Mouse (Mus musculus) left cerebral cortex, postnatal 10 days (tissue): ENCODE measurements around the gene S100z. TPM values are rescaled to one million over a fixed set of nuclear protein-coding genes. Genes with fewer than 3 reads are reported as not detected.

Source experiments
- DNase-seq, 2 experiments: peaks; one replicate each; pipeline ENCODE4 v3.0.0; 2021 to 2022; ENCODE audit warnings: low spot score in 2 of 2, mixed read lengths in 1 of 2; ENCODE audit errors: extremely low spot score in 1 of 2
- intact Hi-C: fragments of 180-260 bp; cut with DNase I; formaldehyde crosslinking; loops from one replicate; pipeline ENCODE4 v1.15.1; 2025
- total RNA-seq, 2 experiments: library from RNA; stranded (reverse); gene quantifications; 2 replicates each; pipeline ENCODE4 v1.2.3; 2021

Gene S100z
- not detected for total RNA-seq

- DNase-seq = no peak
- intact Hi-C loops = no loop called here
Observed at GRCm38 (mm10) chr13:95478671-95479413, at the start of gene S100z. TSS of gene S100z (minus strand) at chr13:95478721.

- intact Hi-C loops = no loop called here
- DNase-seq = peak in 1 of 2 experiments; percentile 45
Observed at GRCm38 (mm10) chr13:95524674-95525491, 46.4 kb upstream of the S100z start, which contains the start of gene F2rl1. TSS of gene F2rl1 (minus strand) at chr13:95525227.

- no peak for DNase-seq
- intact Hi-C loops = no loop called here
Observed at GRCm38 (mm10) chr13:95524424-95524673, 45.8 kb upstream of the S100z start.

DNA sequence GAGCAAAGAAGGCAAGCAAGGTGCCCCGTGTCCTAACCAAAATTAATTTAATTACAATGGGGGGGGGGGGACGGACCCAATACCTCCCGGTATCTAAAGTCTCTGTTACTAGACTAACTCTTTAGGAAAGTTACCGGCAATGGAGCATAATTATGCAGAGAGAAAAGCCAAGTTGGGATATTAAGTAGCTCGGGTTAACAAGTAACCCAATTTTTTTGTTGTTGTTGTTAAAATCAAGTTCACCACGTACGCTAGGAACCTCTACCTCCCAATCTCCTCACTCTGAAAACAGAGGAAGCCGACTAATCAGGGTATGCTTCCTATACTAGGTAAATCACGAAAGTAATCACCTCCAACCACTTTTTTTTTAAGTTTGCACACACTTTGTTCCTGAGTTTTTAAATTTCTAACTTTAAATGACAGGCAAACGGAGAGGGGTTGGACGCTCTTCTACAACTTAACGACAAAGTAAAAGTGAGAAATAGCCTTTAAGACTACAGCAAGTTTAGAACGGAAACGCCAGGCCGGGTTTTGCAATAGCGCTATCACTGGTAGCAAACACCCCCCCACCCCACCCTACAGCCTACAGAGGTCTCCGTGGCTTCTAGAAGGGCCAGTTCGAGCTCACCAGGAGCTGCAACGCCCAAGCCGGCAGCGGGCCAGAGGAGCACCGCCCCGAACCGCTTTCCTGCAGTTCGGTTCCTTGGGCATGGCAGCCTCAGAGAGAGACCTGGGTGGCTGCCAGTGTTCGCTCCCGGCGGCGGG is 45.3 kb upstream of the S100z start:
- DNase-seq = peak in 1 of 2 experiments; percentile 53
- intact Hi-C loops = no loop called here

DNA sequence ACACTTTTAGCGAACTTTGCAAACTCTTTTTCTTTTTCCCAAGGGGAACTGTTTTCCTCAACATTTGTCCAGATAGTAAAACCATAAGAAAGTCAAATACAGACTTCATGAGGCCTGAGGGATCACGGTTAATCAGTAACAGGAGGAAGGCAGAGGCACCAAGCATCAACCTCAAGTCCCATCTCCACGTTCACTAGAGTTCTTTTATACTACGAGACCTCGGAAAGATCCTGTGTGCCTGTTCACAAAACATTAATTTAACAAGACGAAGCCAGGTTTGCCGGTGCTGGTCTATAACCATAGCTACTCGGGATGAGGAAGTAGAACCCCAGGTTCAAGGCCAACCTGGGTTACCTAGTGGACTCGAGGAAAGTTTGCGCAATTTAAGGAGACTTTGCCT is 43.7 kb upstream of the S100z start:
- intact Hi-C loops = no loop called here
- no peak for DNase-seq

DNA sequence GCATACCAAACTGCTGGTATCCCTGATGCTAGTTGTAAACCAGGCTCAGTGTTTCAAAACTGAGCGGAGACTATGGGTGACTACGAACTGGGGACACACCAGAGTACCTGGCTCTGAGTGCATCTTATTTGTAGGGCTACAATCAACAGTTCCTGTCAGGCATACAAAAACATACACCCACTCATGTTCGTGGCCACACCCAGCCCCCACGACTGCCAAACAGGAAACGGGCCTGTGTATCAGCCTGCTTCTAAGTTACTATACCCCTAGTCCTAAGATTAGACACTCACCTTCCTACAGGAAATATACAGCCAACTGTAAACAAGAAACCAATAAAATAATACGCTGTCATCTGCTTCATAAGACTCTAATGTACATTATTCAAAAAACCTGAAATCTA is 42.5 kb upstream of the S100z start:
- no peak for DNase-seq

GRCm38 (mm10) chr13:95514756-95515155 is 36.2 kb upstream of the S100z start:
- no peak for DNase-seq

More for the DNA sequence above, 42.5 kb upstream of the S100z start:
- intact Hi-C loops = no loop called here

GRCm38 (mm10) chr13:95510054-95510453 is 31.5 kb upstream of the S100z start:
- intact Hi-C loops = no loop called here
- DNase-seq = no peak

More at GRCm38 (mm10) chr13:95514756-95515155, 36.2 kb upstream of the S100z start:
- intact Hi-C loops = no loop called here

GRCm38 (mm10) chr13:95503279-95503917 is 24.9 kb upstream of the S100z start:
- DNase-seq = no peak
- intact Hi-C loops = no loop called here

DNA sequence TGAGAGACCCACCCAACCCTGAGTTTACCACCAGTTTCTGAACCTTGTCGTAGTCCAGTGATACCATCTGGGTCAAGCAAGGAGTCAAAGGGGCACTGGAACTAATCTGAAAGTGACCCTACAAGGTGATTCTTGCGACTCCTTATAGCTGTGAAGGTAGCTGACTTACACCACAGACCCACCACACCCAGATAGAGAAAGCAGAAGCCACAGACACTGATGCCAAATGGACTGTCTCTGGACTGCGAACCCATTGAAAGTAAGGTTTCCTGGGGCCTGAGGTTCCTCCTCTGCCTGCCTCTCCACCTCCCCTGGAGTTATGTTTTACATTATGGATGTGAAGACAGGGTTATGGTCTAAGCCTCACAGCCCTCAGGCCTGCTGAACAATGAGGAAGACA is 18.1 kb upstream of the S100z start:
- intact Hi-C loops = no loop called here
- no peak for DNase-seq

DNA sequence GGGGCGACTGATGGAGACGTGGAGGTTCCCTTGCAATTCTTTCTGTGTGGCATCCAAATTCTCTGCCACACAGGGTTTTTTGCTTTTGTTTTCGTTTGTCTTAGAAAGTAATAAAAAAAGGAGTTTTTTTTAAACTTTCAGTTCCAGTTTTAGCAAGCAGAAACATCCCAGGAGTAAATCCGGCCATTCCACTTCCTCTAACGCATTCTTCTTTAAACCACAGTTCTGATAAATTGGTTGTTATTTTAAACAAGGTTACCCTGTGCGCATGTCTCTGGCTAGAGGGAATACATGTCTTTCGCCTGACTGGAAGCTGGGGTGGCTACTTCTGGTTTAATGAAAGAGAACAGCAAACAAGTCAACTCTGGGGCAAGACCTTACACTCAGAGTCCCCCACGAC is 16.3 kb upstream of the S100z start:
- DNase-seq = no peak
- intact Hi-C loops = no loop called here

GRCm38 (mm10) chr13:95493296-95493695 is 14.8 kb upstream of the S100z start:
- intact Hi-C loops = no loop called here
- no peak for DNase-seq

- intact Hi-C loops = no loop called here
Observed at GRCm38 (mm10) chr13:95491327-95491726, 12.8 kb upstream of the S100z start.

GRCm38 (mm10) chr13:95484664-95485063 is 6.1 kb upstream of the S100z start:
- DNase-seq = no peak
- intact Hi-C loops = no loop called here

More at GRCm38 (mm10) chr13:95491327-95491726, 12.8 kb upstream of the S100z start:
- no peak for DNase-seq

GRCm38 (mm10) chr13:95481428-95481827 is 2.9 kb upstream of the S100z start:
- peak; percentile 65 to 78 for DNase-seq
- intact Hi-C loops = loop anchor here (2.0 kb wide), 1 partner anchor 91 kb away; no protein-coding TSS in a partner anchor

GRCm38 (mm10) chr13:95477173-95477572 is 1.3 kb downstream of the S100z start:
- intact Hi-C loops = no loop called here
- no peak for DNase-seq

GRCm38 (mm10) chr13:95475124-95475523 is 3.4 kb downstream of the S100z start:
- intact Hi-C loops = no loop called here
- DNase-seq = no peak

DNA sequence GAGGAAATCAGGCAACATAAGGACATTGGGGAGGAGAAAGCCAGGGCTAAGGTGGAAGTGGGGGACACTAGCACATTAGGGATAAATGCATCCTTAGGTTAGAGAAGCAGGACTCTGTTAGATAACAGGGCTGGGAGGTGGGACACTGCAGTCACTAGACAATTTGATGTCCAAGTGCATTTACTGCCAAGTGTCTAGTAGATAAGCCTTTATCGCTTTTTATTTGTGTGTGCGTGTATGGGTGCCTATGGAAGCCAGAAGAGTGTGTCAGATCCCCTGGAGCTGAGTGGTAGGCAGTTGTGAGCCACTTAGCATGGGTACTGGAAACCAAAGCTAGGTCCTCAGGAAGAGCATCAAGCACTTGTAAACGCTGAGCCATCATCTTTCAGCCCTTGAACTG is 4.2 kb downstream of the S100z start:
- intact Hi-C loops = no loop called here
- no peak for DNase-seq

- intact Hi-C loops = no loop called here
- peak in 1 of 2 experiments; percentile 33 for DNase-seq
Observed at GRCm38 (mm10) chr13:95470970-95471369, 7.6 kb downstream of the S100z start.
